Mouse (Mus musculus) stomach, postnatal 0 days (tissue): ENCODE data around the gene Polr2h.

Experiments
- CTCF ChIP-seq: IDR thresholded peaks from 2 replicates; pipeline ENCODE4 v1.5.1; 2016; ENCODE audit warnings: antibody characterized with exemption, low read depth, mild to moderate bottlenecking, moderate library complexity
- EP300 ChIP-seq: optimal IDR thresholded peaks from 2 replicates; pipeline ENCODE3; 2016; ENCODE audit warnings: antibody characterized with exemption

DNA sequence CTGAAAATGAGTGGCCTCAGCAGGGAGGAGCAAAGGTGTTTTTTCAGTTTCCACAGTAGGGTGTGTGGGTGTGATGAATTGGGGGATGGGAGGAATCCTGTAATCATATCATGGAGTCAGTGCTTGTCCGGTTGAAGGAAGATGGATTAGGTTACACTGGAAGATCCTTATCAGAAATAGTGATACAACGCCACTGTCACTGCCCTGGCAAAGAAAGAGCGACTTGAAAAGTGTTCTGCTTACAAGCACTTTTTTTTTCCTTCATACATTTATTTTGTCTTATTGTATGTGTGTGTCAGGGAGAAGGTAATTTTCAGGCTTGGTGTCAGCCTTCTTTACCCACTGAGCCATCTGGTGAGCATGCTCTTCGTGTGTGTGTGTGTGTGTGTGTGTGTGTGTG lies 5.3 kb downstream of the Polr2h start:
- TF ChIP-seq CTCF (no peak), EP300 (no peak)
